ENCODE assay signal across 11 mouse cellular contexts in genomic region chr8:72009473-72009872, GRCm38 (mm10). TPM values are rescaled to one million over a fixed set of nuclear protein-coding genes. Genes with fewer than 3 reads are reported as not detected.
DNase-seq lines count a peak whose midpoint lies in the region; ATAC-seq lines count a peak whose summit lies in the region.
"Had no signal": no experiment of that assay in that cellular context is flagged by ENCODE, and none has a peak within 500 bp of the region (broad histone marks: within the 10 kb centered on the region; RNA-seq: fewer than 3 reads in every experiment).

TSS of gene Cyp4f18 (minus strand) at chr8:72009626.

- peak; percentile 0 for DNase-seq in retina, embryonic 14.5 days (ENCODE audit: low spot score)
- DNase-seq in retina, postnatal 1 day, result no peak
- DNase-seq in lung, postnatal 25 days (ENCODE audit: low spot score), result peak; percentile 55
- DNase-seq in spleen, postnatal 14 days (ENCODE audit: low spot score in 2 of 2), result peak; percentile 42 to 56
- no peak for DNase-seq in right cerebral cortex, postnatal 10 days (ENCODE audit: low spot score in 2 of 2)
- DNase-seq in right cerebral cortex, postnatal 4 days, result no peak
- DNase-seq: cerebellum, adult 9-11 months had no signal

- ATAC-seq in common myeloid progenitor, adult 5-6 weeks (replicated peaks; ENCODE audit: low read depth, poor library complexity, severe bottlenecking), result peak; percentile 27
- ATAC-seq in cerebellum, adult (ENCODE audit: insufficient number of reproducible peaks, low FRiP score, low TSS enrichment), result no peak

RNA-seq across cellular contexts. Expression of gene Cyp4f18, which starts in this region (rescaled TPM):
- 0.64 and 1.6 TPM in 2 replicates for total RNA-seq in common myeloid progenitor, adult 5-6 weeks (2017)
- total RNA-seq: G1E; left cerebral cortex, postnatal 25 days had no signal

Comparison
In these comparisons a context has a peak if more than half of its experiments do, and no peak if none do; other contexts are left out.
1. DNase-seq: peak in retina, embryonic 14.5 days (single experiment), lung, postnatal 25 days (single experiment) and spleen, postnatal 14 days (2 of 2); none in retina, postnatal 1 day (single experiment), right cerebral cortex, postnatal 10 days (0 of 2) and right cerebral cortex, postnatal 4 days (single experiment).